Mouse (Mus musculus): ENCODE results near the gene Myadml2.

Gene Myadml2

DNA sequence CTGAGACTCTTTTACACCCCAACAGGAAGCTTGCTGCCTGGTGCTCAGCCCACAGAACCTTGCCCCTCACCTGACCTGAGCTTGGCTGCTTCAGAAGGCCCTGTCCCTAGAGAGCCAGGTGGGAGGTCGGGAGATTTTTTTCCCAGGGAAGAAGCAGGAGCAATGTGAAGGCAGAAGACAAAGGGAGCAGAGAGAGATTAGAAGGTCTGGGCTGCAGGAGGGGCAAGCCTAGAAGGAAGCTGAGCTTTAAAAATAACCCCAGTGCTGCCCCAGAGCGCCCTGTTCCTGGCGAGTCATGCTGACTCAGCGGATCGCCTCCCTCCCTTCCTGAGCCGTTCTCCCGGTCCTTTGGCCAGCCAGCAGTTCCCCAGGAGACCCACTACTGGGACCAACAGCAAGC is 18.0 kb downstream of the Myadml2 start:
- DNase-seq (ENCODE audit: low spot score in 2 of 2) = peak in 1 of 2 experiments; percentile 62

DNA sequence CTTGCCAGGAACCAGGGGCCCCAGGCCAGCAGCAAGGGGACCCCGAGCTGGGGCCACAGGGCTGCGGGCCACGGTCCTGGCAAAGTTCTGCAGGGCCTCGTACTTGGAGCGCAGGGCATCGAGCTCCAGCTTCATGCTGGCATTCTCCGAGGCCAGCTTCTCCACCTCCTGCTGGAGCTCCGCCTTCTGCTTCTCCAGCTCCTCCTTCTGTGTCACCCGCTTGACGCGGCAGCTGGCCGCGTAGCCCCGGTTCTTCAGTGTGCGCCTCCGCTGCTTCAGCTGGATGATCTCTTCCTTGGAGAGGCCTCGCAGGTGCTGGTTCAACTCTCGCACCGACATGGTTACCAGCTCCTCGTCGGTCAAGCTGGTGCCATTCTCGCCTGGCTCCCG is 18.6 kb downstream of the Myadml2 start:
- DNase-seq (ENCODE audit: low spot score in 2 of 2) = no peak

DNA sequence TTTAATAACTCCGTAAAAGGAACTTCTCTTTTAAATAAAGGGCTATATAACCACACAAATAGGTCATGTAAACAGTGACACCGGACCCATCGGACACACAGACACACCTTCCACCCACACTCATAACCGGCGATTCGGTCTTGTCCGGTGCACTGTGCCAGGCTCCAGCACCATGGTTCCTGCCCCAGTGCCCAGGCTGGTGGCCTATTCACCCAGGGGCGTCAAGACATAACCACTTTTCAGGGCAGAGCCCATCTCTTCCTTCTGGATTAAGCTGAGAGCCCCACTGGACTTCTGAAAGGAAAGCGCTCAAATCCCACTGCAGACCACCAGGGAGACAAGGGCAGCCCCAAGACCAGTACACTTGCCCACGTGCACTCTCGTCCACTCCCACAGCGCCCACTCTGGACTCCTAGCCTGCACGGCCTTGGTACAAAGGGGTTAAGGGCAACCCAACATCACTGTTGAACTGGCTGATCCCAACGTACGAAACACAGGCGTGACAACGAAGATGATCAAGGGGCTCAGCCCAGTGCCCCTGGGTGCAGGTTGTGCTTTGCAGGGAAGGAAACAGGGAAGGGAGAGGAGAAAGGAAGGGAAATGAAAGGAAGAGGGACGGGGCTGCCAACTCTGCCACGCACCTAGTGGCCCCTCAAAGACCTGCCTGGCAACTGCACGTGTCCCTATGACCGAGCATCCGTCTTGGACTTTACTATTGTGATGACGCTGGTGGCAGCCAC is 19.2 kb downstream of the Myadml2 start:
- no peak for DNase-seq (ENCODE audit: low spot score in 2 of 2)

DNA sequence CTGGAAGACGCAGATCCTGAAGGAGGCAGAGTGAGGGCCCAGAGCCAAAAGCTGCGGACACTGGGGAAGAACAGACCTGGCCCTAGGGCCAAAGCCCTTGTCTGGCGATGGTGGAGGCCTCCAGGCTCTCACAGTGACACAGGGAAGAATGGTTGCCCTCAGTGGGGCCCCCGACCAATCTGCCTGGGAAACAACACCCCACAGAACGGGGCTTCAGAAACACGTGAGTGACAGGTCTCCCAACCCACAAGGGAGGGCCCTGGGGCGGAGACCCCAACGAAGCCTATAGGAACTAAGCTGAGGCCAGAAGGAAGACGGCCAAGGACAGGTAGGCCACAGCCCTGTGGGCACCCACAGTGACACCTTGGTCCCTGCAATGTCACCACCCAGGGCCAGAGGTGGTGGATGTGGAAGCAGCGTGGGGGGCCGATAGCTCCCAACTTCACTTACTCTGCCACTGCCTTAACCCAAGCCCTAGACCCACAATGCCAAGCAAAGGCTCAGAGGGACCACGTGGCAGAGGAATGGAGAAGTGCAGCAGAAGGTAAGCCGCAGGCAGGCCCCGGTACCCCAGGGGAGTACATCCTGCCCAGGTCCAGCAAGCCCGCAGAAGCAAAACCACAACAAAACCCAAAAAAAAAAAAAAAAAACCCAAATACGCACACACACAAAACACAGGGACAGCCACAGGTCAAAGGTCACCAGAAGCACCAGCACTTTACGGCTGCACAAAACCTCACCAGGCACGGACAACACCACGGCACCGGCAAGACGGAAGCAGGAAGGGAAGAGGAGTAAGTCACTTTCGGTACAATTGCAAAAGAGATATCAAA is 20.3 kb downstream of the Myadml2 start:
- no peak for DNase-seq (ENCODE audit: low spot score in 2 of 2)

DNA sequence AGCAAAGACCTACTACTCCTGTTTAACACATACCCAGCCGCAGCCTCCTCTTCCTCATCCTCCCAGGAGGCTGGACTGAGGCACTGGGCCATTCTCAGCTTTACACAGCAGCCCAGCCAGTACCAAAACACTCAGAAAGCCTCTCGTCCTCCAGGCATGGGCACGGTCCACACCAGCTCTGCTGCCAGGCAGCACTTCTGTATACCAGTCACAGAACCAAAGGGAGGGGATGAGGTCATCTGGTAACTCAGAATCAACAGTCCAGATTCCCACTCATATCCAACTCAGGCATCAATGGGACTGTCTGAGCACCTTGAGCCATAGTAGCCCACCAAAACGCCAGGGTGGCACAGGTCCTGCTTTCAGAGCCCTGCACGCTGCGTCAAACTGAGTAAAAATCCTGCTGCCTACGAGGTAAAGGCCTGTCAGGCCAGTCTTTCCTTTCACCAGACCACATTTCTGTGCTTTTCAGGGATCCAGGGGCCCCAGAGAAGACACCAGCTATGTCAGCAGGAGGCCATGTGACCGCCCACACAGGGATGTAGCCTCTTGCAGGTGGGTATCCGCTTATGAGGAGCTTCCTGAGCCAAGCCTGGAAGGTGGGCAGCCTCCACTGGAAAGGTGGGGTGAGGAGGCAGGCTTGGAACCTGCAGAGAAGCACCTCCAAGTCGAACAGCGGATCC is 21.0 kb downstream of the Myadml2 start:
- no peak for DNase-seq (ENCODE audit: low spot score in 2 of 2)

DNA sequence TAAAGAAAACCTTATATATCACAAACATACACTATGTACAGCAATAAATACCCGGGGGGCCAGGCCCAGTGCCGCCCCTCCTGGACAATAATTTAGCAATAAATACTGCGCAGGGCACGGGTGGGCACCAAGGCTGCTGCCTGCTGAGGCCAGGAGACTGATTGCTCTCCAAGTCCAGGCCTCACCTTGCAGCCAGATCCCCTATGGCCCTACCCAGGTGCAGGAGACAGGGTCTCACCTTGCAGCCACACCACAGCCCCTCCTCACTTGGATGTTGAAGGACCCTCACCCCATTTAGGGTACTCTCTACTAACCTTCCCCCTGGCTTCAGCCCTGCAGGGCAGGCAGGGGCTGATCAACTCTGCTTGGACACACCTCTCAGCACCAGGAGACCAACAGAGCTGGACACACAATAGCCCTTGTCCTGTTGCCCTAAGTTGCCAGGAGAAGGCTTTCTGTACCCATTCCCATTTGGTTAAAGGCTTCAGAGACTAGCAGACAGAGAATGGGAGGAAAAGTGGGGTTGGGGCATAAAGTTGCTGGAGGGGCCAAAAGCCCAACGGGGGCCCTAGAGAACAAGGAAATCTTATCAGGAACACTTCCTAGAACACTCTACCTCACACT is 22.7 kb downstream of the Myadml2 start, which contains the start of gene Sirt7:
TSS of gene Sirt7 (minus strand) at position 89 of the 624 bp plus-strand sequence.
- no peak for DNase-seq (ENCODE audit: low spot score in 2 of 2)

DNA sequence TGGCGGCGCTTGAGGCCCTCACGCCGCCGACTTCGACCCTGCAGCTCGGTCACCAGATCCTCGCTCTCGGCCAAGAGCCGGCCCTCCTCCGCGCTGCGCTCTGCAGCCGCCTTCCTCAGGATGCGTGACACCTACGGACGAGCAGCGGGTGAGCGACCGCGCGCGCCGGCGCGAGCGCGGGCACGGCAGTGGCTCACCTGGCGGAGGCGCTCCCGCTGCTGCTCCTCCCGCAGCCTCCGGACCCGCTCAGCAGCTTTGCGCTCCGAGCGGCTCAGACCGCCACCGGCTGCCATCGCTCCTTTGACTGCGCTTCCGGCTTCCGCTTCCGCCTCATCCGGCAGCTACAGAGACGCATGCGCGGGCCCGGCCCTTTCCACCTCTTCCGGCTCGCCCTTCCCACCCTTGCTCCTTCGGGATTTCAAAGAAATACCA is 23.3 kb downstream of the Myadml2 start:
- DNase-seq (ENCODE audit: low spot score in 2 of 2) = peak; percentile 76 to 85

DNA sequence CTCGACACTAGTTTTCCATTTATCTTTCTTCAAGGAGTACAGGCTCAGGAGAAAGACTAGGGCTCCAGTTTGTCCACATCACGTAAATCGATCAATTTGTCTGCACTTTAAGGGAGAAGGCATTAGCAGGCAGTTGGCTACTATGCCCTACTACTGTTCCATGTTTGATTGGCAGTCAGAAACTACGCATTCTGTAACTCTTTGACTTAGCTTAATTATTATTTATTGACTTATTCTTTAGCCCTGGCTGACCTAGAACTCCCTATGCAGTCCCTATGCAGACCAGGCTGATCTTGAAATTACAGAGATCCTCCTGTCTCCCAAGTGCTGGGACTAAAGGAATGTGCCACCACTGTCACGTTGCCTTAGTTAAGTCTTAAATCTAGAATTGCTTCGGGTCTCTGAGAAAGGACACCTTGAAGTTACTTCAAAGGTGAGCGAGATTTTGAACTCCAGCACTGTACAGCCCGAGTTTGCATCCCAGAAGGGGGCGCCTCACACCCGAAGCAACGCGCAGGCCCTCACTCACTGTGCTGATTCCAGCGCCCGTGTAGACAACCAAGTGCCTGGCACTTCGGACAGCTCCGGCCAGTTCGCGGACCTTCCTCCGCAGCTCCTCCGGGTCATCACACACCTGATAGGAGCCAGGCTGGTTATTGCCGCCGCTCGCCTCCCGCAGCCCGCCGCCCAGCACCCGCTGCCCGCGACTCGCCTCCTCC is 23.8 kb downstream of the Myadml2 start:
- DNase-seq (ENCODE audit: low spot score in 2 of 2) = peak; percentile 67 to 71

DNA sequence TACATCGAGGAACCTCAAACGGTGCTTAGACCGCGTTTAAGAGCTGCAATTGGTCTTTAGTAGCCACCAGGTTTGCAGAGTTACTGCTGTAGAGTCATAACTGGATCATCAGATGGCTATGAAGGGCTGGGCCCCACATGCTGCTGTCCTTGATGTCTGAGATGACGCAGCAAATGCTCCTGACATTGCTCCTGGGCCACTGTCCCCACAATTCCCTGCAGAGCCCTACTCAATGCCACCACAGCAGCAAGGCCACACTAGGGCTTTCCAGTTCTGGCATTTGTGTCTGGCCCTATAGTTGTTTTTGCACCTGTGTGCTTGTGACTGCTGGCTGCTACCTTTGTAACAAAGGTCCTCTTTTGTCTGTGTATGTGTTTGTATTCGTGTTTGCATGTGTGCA is 25.2 kb downstream of the Myadml2 start:
- DNase-seq (ENCODE audit: low spot score in 2 of 2) = no peak

DNA sequence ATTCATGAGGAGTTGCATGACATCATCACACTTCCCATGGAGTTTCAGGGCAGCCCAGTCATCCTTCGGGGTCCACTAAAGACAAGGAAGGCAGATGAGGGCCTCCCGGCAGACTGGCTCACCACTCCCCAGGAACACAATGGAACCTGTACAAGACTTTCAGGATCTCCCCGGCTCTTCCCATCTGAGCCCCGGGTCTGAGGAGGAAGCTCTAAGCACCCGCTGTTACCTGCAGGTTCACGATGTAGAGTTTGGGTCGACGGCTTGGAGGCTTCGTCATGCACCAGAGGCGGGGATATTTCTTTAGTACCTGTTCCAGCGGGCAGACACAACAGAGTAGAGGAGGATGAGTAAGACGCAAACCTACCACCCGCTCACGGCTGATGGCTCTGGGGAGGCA is 27.8 kb downstream of the Myadml2 start:
- DNase-seq (ENCODE audit: low spot score in 2 of 2) = no peak

DNA sequence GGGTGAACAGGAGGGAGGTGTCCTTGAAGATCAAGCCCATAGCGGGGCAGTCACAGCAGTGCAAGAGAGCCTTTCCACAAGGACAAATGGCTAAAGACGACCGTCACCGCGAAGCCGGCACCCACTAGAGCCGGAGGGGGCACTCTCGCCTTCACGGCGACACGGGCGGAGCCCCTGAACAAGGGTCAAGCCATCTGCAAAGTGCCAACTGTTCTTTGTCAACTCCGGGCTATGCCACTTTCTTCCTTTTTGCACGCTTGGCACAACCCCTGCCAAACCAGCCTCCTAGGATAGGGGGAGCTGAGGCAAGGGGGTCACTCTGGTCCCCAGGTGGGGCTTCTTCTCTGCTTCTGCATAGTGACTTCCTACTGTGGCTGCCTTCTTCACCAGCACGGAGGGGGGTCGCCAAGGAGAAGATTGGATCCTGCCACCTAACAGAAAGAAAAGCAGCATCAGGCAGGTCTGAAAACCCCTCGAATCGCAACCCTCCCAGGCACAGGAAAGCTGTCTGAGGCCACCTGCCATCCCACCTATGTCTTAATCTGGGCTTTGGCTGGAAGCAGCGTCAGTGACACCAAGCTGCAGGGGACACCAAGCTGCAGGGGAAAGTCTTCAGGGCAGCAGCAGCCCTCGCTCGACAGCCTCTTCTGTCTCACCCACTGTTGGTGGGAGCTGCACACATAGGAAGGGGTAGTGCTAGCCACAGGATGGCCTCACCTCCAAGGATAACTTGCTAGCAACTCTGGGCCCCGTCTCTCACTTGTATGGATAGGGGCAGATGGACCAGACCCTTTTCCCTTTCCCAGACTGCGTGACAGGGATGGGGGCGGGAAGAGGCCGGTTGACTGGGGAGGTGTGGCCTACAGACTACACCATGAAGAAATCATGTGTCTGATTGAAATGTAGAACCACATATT is 29.1 kb downstream of the Myadml2 start:
- no peak for DNase-seq (ENCODE audit: low spot score in 2 of 2)

DNA sequence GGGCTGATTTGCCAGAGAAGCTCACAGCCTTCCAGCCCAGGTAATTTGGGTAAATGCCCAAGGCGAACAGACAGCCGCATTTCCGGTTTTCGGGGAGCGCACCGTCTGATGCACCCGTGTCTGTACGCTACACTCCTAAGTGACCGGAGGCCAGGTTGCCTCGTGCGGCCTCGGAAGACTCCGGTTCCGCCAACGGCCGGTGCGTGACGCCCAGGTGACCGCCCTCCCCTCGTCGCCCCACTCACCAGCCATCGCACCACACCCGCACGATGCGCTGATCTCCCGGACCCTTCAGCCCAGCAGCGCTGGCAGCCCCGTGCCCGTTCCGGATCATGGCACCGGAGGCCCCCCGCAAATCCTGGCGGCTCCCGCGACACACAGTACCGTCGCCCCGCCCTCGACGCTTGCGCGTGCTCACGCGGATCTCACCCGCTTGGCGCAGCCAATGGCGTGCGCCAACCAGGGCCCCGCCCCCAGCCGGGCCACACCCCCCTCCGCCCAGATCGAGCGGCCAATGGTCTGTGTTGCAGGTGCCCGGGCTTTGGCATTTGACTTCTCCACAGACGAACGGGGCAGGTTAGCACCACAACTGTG is 30.3 kb downstream of the Myadml2 start, which contains the start of gene Pcyt2:
TSS of gene Pcyt2 (minus strand) at position 418 of the 594 bp plus-strand sequence.
- DNase-seq (ENCODE audit: low spot score in 2 of 2) = peak; percentile 88 to 91

DNA sequence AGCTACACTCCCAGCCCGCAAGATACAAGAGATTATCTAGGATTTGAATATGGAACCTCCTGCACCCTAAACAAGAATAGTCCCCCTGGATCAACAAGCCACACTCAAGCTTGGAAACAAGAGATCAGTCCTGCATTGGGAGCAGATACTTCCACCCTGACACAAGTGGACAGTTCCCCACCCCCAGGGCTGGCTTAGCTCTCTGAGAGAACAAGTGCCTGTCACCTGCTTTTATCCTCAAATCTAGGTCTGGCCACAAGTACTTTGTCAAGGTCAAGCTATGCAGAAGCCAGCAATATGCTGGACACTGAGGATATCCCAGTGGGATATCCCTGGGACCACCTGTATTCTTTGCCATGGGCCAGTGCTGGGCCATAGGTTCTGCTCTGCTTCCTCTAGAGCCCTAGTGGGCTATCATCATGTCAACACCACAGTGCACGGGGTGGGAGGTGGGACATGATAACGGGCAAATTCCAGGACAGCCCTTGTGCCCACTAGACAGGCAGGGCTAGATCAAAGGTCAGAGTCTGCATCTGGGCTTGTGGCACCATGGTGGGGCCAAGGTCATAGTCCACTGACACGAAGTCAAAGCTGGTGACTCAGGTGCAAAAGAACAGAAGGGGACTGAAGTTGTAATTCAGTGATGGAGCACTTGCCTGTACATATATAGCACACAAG is 31.2 kb downstream of the Myadml2 start:
- DNase-seq (ENCODE audit: low spot score in 2 of 2) = no peak

DNA sequence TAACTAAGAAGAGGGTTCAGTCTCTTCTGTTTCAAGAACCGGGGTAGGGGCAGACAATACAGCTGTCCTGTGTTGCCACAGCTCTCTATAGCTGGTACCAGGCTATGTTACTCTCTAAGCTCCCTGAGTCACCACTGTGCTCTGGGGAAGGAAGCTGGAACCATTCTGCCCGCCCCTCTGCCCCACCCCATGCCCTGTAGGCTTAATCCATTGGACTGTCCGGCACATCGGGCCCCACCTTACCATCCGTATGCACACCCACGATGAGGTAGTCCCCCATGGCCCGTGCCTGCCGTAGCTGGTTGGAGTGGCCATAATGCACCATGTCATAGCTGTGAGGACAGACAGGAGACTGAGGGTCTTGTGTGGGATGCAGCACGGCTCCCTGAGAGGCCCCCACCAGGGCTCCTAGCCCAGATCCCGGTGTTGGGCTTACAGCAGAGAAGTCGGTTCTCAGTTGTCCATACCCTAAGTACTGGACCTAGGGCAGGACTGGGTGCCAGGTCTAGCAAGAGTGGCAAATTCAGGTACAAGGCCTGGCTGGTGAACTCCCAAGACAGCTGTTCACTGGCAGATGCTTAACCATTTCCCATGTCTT is 32.3 kb downstream of the Myadml2 start:
- no peak for DNase-seq (ENCODE audit: low spot score in 2 of 2)

DNA sequence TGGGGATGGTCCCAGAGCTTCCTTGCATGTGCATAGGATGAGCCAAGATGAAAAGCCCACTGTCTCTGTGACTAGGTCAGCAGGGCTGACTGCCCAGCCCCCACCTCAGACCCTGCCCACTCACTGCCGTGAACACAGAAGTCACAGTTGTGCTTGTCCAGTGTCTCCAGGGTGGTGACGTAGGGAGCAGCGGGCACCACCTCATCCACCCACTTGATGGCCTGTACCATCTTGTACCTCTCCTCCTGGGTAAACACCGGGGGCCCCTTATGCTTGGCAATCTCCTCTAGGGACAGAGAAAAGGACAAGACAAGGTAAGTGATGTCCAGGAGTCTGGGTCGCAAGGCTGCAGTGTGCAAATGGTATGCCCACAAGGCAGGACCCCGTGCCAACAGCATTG is 32.8 kb downstream of the Myadml2 start:
- no peak for DNase-seq (ENCODE audit: low spot score in 2 of 2)

DNA sequence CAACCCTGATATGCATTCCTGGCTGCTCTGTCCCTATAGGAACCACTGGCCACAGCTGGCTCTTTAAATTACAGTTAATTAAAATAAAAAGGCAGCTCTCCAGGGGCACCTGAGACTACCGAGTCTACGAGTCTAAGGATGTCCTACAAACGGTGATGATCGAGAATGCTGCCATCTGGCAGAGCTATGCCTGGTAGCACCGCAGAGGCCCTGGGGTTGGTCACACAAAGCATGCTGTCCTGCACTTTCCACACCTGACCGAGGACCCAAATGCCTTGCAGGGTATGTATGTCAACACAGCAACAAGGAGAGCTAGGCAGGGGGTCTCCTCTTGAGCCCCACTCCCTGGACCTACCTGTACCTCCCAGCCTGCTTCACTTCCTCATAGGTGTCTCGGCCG is 34.0 kb downstream of the Myadml2 start:
- DNase-seq (ENCODE audit: low spot score in 2 of 2) = no peak

DNA sequence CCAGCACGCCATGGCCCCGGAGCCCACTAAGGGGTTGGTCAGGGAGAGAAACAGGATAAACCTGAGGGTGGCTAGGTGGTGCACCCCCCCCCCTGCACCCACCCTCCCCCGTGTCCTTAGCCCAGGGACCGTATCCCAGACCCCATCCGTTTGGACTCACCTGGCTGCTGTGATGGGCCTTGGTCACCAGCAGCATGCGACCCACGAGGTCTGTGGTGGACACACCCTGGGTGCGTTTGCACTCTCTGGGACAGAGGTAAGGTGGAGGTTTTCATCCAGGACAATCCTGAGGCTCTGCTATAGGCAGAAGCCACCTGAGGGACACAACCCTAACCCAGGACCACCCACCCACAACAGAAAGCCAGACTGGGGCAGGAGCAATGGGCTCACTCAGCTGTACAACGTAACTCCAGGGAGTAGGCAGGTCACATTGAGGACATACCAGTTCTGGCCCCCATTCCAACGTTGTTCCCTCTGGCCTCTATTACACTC is 34.4 kb downstream of the Myadml2 start:
- no peak for DNase-seq (ENCODE audit: low spot score in 2 of 2)

DNA sequence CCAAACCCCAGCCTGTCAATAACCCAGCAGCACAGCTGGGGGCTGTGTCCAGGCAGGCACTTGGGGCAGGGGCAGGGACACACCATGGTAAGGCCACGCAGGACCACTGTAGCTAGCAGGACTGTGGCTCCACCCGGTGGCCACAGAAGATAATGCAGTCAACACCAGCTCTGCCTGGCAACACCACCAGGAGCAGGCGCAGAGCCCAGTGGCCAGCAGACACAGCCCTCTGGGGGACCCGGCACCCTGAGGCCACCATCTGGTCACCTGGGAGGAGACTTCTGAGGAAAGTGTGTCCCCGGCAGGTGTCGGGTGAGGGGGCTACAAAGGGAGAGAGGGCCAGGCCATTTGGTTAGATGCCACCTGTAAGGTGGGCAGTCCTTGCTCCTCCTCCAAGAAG is 35.2 kb downstream of the Myadml2 start:
- DNase-seq (ENCODE audit: low spot score in 2 of 2) = peak in 1 of 2 experiments; percentile 68

Measured in urinary bladder, postnatal 36 days (tissue).